Mouse (Mus musculus) liver, embryonic 14.5 days (tissue): ENCODE measurements around the gene St6galnac4. TPM values are rescaled to one million over a fixed set of nuclear protein-coding genes. Genes with fewer than 3 reads are reported as not detected.
A peak's percentile ranks its signal among the peaks of the same experiment; 100 is the strongest.

Experiments
- ATAC-seq: fragments of 200-750 bp; cut with Nextera tagmentation; 2 replicates; pipeline ENCODE4 v1.8.0; 2017; ENCODE audit warnings: moderate number of reproducible peaks, mild to moderate bottlenecking, moderate library complexity; ENCODE audit not compliant: insufficient read depth
- DNase-seq, 3 experiments: peaks; one replicate each; pipeline ENCODE4 v3.0.0-alpha.2; 2012 to 2013; ENCODE audit warnings: low read depth in 3 of 3, low spot score in 3 of 3
- H3K27ac ChIP-seq: fragments of 300-500 bp; sonication (generic); 2 replicates; pipeline ENCODE4 v1.5.1; 2014; ENCODE audit warnings: moderate library complexity, mild to moderate bottlenecking, control low read depth, inconsistent platforms
- H3K27me3 ChIP-seq: fragments of 300-500 bp; sonication (generic); 2 replicates; pipeline ENCODE4 v1.6.1; 2014; ENCODE audit warnings: mild to moderate bottlenecking, low read length, moderate library complexity; ENCODE audit not compliant: control insufficient read depth, insufficient read depth
- H3K36me3 ChIP-seq: fragments of 300-500 bp; sonication (generic); replicated peaks from 2 replicates; pipeline ENCODE4 v1.6.1; 2014; ENCODE audit warnings: low read depth; ENCODE audit not compliant: control insufficient read depth, insufficient read depth
- H3K4me1 ChIP-seq, 2 experiments: fragments of 200-500 bp in 1 of 2; fragments of 300-500 bp in 1 of 2; sonication (generic) in 1 of 2; replicated peaks; 2 replicates each; pipeline ENCODE4 v1.6.1; 2012 to 2014; ENCODE audit warnings: antibody characterized with exemption in 1 of 2, inconsistent platforms in 1 of 2, low read length in 1 of 2; ENCODE audit not compliant: control insufficient read depth in 2 of 2, insufficient read depth in 2 of 2
- H3K4me2 ChIP-seq: fragments of 300-500 bp; sonication (generic); 2 replicates; pipeline ENCODE4 v1.6.1; 2014; ENCODE audit warnings: low read depth, mild to moderate bottlenecking, control low read depth, moderate library complexity
- H3K4me3 ChIP-seq, 2 experiments: fragments of 200-500 bp in 1 of 2; fragments of 300-500 bp in 1 of 2; sonication (generic) in 1 of 2; 2 replicates each; pipeline ENCODE4 v1.5.1; 2012 to 2014; ENCODE audit warnings: low read depth in 2 of 2, low read length in 2 of 2, mild to moderate bottlenecking in 2 of 2, control low read depth in 1 of 2, inconsistent platforms in 1 of 2, moderate library complexity in 1 of 2; ENCODE audit not compliant: insufficient read depth in 1 of 2
- H3K9ac ChIP-seq: fragments of 300-500 bp; sonication (generic); replicated peaks from 2 replicates; pipeline ENCODE4 v1.6.1; 2014; ENCODE audit warnings: mild to moderate bottlenecking, control low read depth, moderate library complexity
- H3K9me3 ChIP-seq: fragments of 300-500 bp; sonication (generic); 2 replicates; pipeline ENCODE4 v1.6.1; 2016; ENCODE audit warnings: low read length, mixed read lengths; ENCODE audit not compliant: control insufficient read depth
- CTCF ChIP-seq: IDR thresholded peaks from 2 replicates; pipeline ENCODE4 v1.5.1; 2016; ENCODE audit warnings: antibody characterized with exemption, low read depth, control low read depth
- EP300 ChIP-seq: IDR thresholded peaks from 2 replicates; pipeline ENCODE4 v1.6.1; 2016; ENCODE audit warnings: antibody characterized with exemption, low read depth
- WGBS: fragments of 180-500 bp; shearing (Covaris S2); extraction: QIAGEN DNeasy Blood & Tissue Kit; methylation state at CpG from one replicate; pipeline ENCODE4 v1.1.7; 2014; ENCODE audit not compliant: insufficient replicate concordance; 5-methylcytosine and 5-hydroxymethylcytosine counted together
- polyA plus RNA-seq, 2 experiments: library from polyadenylated mRNA; depleted of rRNA in 1 of 2; stranded (reverse) in 1 of 2; unstranded in 1 of 2; fragments of >200 nt; fragmentation: Nextera tagmentation in 1 of 2; extraction: Ambion mirVana in 1 of 2; gene quantifications; 2 replicates each; pipeline versions ENCODE4 v1.2.1 to v1.2.3; 2012 to 2014

The St6galnac4 gene
- polyA plus RNA-seq, 2 experiments, result 5.4 to 6.2 TPM

GRCm38 (mm10) chr2:32646379-32647056 is 59.6 kb downstream of the St6galnac4 start, which contains the start of gene Eng:
Gene Eng (plus strand): TSS chr2:32646595.
- peak within 1 kb of the TSS; percentile 52 for H3K9ac ChIP-seq
- H3K4me2 ChIP-seq, result peak within 1 kb of the TSS; percentile 62
- H3K27me3 ChIP-seq, result no peaks in the 10 kb centered on the region
- H3K36me3 ChIP-seq, result no peaks in the 10 kb centered on the region
- TF ChIP-seq CTCF (no peak), EP300 (no peak)
- peak within 1 kb of the TSS; percentile 27 to 52 for H3K4me3 ChIP-seq
- H3K4me1 ChIP-seq, result peaks cover 23 to 25% of the 10 kb centered on the region in 2 experiments
- H3K9me3 ChIP-seq, result no peaks in the 10 kb centered on the region
- 19% methylated on average over 31 of the region's 31 CpGs for WGBS
- DNase-seq (no peak), ATAC-seq (peak; percentile 13; the same call in 1 of the 2 replicates)
- H3K27ac ChIP-seq, result peak within 1 kb of the TSS; percentile 33; the same call in 1 of the 2 replicates

GRCm38 (mm10) chr2:32647366-32647765 is 60.5 kb downstream of the St6galnac4 start:
- TF ChIP-seq CTCF (no peak), EP300 (no peak)
- no peaks in the 10 kb centered on the region for H3K27me3 ChIP-seq
- no peak overlapping the region for H3K27ac ChIP-seq

More at GRCm38 (mm10) chr2:32647366-32647765, 60.5 kb downstream of the St6galnac4 start:
- peak overlapping the region; percentile 20; the same call in 1 of the 2 replicates for H3K9ac ChIP-seq
- no peaks in the 10 kb centered on the region for H3K36me3 ChIP-seq
- no peaks in the 10 kb centered on the region for H3K9me3 ChIP-seq
- H3K4me1 ChIP-seq, result peaks cover 23 to 25% of the 10 kb centered on the region in 2 experiments
- H3K4me3 ChIP-seq, result peak overlapping the region; percentile 27 to 52
- H3K4me2 ChIP-seq, result peak overlapping the region; percentile 62
- ATAC-seq (no peak), DNase-seq (no peak)
- 57% methylated on average over 7 of the region's 7 CpGs for WGBS

Other genes starting within 250 kb of the St6galnac4 start
- 40.3 and 43.3 TPM in 2 replicates for gene Ciz1, start 234.8 kb upstream of the St6galnac4 start, polyA plus RNA-seq (2012; rRNA removed)
- 13.1 and 13.9 TPM in 2 replicates for gene Ciz1, start 234.8 kb upstream of the St6galnac4 start, polyA plus RNA-seq (2014; fragmentation: Nextera tagmentation; extraction: Ambion mirVana)
- gene Dnm1, start 233.8 kb upstream of the St6galnac4 start, polyA plus RNA-seq (2012; rRNA removed), result 2.9 and 4.0 TPM in 2 replicates
- gene Dnm1, start 233.8 kb upstream of the St6galnac4 start, polyA plus RNA-seq (2014; fragmentation: Nextera tagmentation; extraction: Ambion mirVana), result 0.43 and 0.56 TPM in 2 replicates
- 32.6 and 39.6 TPM in 2 replicates for gene 1110008P14Rik, start 205.2 kb upstream of the St6galnac4 start, polyA plus RNA-seq (2012; rRNA removed)
- gene 1110008P14Rik, start 205.2 kb upstream of the St6galnac4 start, polyA plus RNA-seq (2014; fragmentation: Nextera tagmentation; extraction: Ambion mirVana), result 38.7 and 40.8 TPM in 2 replicates
- gene Lcn2, start 198.8 kb upstream of the St6galnac4 start, polyA plus RNA-seq (2012; rRNA removed), result 29.8 and 30.2 TPM in 2 replicates
- 41.1 and 65.1 TPM in 2 replicates for gene Lcn2, start 198.8 kb upstream of the St6galnac4 start, polyA plus RNA-seq (2014; fragmentation: Nextera tagmentation; extraction: Ambion mirVana)
- gene Ptges2, start 191.2 kb upstream of the St6galnac4 start, polyA plus RNA-seq (2012; rRNA removed), result 7.9 and 11.6 TPM in 2 replicates
- gene Ptges2, start 191.2 kb upstream of the St6galnac4 start, polyA plus RNA-seq (2014; fragmentation: Nextera tagmentation; extraction: Ambion mirVana), result 11.4 and 14.0 TPM in 2 replicates
- 1.3 and 1.4 TPM in 2 replicates for gene Naif1, start 136.6 kb upstream of the St6galnac4 start, polyA plus RNA-seq (2012; rRNA removed)
- gene Naif1, start 136.6 kb upstream of the St6galnac4 start, polyA plus RNA-seq (2014; fragmentation: Nextera tagmentation; extraction: Ambion mirVana), result 1.6 and 2.0 TPM in 2 replicates
- 5.4 and 6.0 TPM in 2 replicates for gene Slc25a25, start 135.7 kb upstream of the St6galnac4 start, polyA plus RNA-seq (2012; rRNA removed)
- 5.5 and 7.0 TPM in 2 replicates for gene Slc25a25, start 135.7 kb upstream of the St6galnac4 start, polyA plus RNA-seq (2014; fragmentation: Nextera tagmentation; extraction: Ambion mirVana)
- gene Fam102a, start 51.8 kb upstream of the St6galnac4 start, polyA plus RNA-seq (2012; rRNA removed), result 0.88 and 1.0 TPM in 2 replicates
- 0.91 and 1.1 TPM in 2 replicates for gene Fam102a, start 51.8 kb upstream of the St6galnac4 start, polyA plus RNA-seq (2014; fragmentation: Nextera tagmentation; extraction: Ambion mirVana)
- gene Dpm2, start 16.2 kb upstream of the St6galnac4 start, polyA plus RNA-seq (2012; rRNA removed), result 53.5 and 61.6 TPM in 2 replicates
- 53.6 and 54.6 TPM in 2 replicates for gene Dpm2, start 16.2 kb upstream of the St6galnac4 start, polyA plus RNA-seq (2014; fragmentation: Nextera tagmentation; extraction: Ambion mirVana)
- 0.11 TPM in 2 replicates for gene Pip5kl1, start 12.3 kb upstream of the St6galnac4 start, polyA plus RNA-seq (2012; rRNA removed)
- not detected in 2 replicates for gene Pip5kl1, start 12.3 kb upstream of the St6galnac4 start, polyA plus RNA-seq (2014; fragmentation: Nextera tagmentation; extraction: Ambion mirVana)
- not detected in 2 replicates for gene 9430097D07Rik, start 11.4 kb upstream of the St6galnac4 start, polyA plus RNA-seq (2012; rRNA removed)
- 0.06 TPM in 1 of 2 replicates, not detected in the other for gene 9430097D07Rik, start 11.4 kb upstream of the St6galnac4 start, polyA plus RNA-seq (2014; fragmentation: Nextera tagmentation; extraction: Ambion mirVana)
- 9.9 and 14.3 TPM in 2 replicates for gene St6galnac6, start 12.6 kb downstream of the St6galnac4 start, polyA plus RNA-seq (2012; rRNA removed)
- 3.2 and 4.4 TPM in 2 replicates for gene St6galnac6, start 12.6 kb downstream of the St6galnac4 start, polyA plus RNA-seq (2014; fragmentation: Nextera tagmentation; extraction: Ambion mirVana)
- 0.34 and 0.37 TPM in 2 replicates for gene Ak1, start 34.7 kb downstream of the St6galnac4 start, polyA plus RNA-seq (2012; rRNA removed)
- gene Ak1, start 34.7 kb downstream of the St6galnac4 start, polyA plus RNA-seq (2014; fragmentation: Nextera tagmentation; extraction: Ambion mirVana), result 0.44 and 0.59 TPM in 2 replicates
- 15.4 and 17.6 TPM in 2 replicates for gene Eng, start 59.5 kb downstream of the St6galnac4 start, polyA plus RNA-seq (2012; rRNA removed)
- gene Eng, start 59.5 kb downstream of the St6galnac4 start, polyA plus RNA-seq (2014; fragmentation: Nextera tagmentation; extraction: Ambion mirVana), result 13.9 and 16.5 TPM in 2 replicates
- 45.3 and 51.0 TPM in 2 replicates for gene Fpgs, start 117.0 kb downstream of the St6galnac4 start, polyA plus RNA-seq (2012; rRNA removed)
- gene Fpgs, start 117.0 kb downstream of the St6galnac4 start, polyA plus RNA-seq (2014; fragmentation: Nextera tagmentation; extraction: Ambion mirVana), result 21.6 and 25.7 TPM in 2 replicates
- gene Cdk9, start 126.0 kb downstream of the St6galnac4 start, polyA plus RNA-seq (2012; rRNA removed), result 53.9 and 60.7 TPM in 2 replicates
- 36.5 and 42.0 TPM in 2 replicates for gene Cdk9, start 126.0 kb downstream of the St6galnac4 start, polyA plus RNA-seq (2014; fragmentation: Nextera tagmentation; extraction: Ambion mirVana)
- gene Sh2d3c, start 134.0 kb downstream of the St6galnac4 start, polyA plus RNA-seq (2012; rRNA removed), result 4.7 and 5.8 TPM in 2 replicates
- 3.5 and 5.1 TPM in 2 replicates for gene Sh2d3c, start 134.0 kb downstream of the St6galnac4 start, polyA plus RNA-seq (2014; fragmentation: Nextera tagmentation; extraction: Ambion mirVana)
- 0.07 TPM in 1 of 2 replicates, not detected in the other for gene 6330409D20Rik, start 153.9 kb downstream of the St6galnac4 start, polyA plus RNA-seq (2012; rRNA removed)
- gene 6330409D20Rik, start 153.9 kb downstream of the St6galnac4 start, polyA plus RNA-seq (2014; fragmentation: Nextera tagmentation; extraction: Ambion mirVana), result not detected in 2 replicates
- gene Tor2a, start 170.1 kb downstream of the St6galnac4 start, polyA plus RNA-seq (2012; rRNA removed), result 21.2 and 30.7 TPM in 2 replicates
- gene Tor2a, start 170.1 kb downstream of the St6galnac4 start, polyA plus RNA-seq (2014; fragmentation: Nextera tagmentation; extraction: Ambion mirVana), result 25.2 and 28.1 TPM in 2 replicates
- 0.18 and 0.22 TPM in 2 replicates for gene Ttc16, start 188.5 kb downstream of the St6galnac4 start, polyA plus RNA-seq (2012; rRNA removed)
- gene Ttc16, start 188.5 kb downstream of the St6galnac4 start, polyA plus RNA-seq (2014; fragmentation: Nextera tagmentation; extraction: Ambion mirVana), result 0.09 and 0.10 TPM in 2 replicates
- gene Ptrh1, start 188.7 kb downstream of the St6galnac4 start, polyA plus RNA-seq (2012; rRNA removed), result 1.3 and 1.7 TPM in 2 replicates
- 1.9 and 2.2 TPM in 2 replicates for gene Ptrh1, start 188.7 kb downstream of the St6galnac4 start, polyA plus RNA-seq (2014; fragmentation: Nextera tagmentation; extraction: Ambion mirVana)
- gene Cfap157, start 197.3 kb downstream of the St6galnac4 start, polyA plus RNA-seq (2012; rRNA removed), result not detected in 2 replicates
- gene Cfap157, start 197.3 kb downstream of the St6galnac4 start, polyA plus RNA-seq (2014; fragmentation: Nextera tagmentation; extraction: Ambion mirVana), result not detected in 2 replicates